Mouse (Mus musculus) spleen, adult 12 weeks (tissue): Measurements from ENCODE around the gene Slc12a1.

Source experiments
- DNase-seq: peaks from one replicate; pipeline ENCODE4 v3.0.0; 2022; ENCODE audit warnings: low spot score

Gene Slc12a1

GRCm38 (mm10) chr2:125254630-125255029 lies 102.3 kb downstream of the Slc12a1 start:
- no peak for DNase-seq

GRCm38 (mm10) chr2:125255886-125256285 lies 103.6 kb downstream of the Slc12a1 start:
- DNase-seq = no peak

- DNase-seq = no peak
Measured at GRCm38 (mm10) chr2:125259230-125260120, 107.2 kb downstream of the Slc12a1 start.

- DNase-seq = no peak
Measured at GRCm38 (mm10) chr2:125260326-125260725, 108.0 kb downstream of the Slc12a1 start.

- no peak for DNase-seq
Measured at GRCm38 (mm10) chr2:125263056-125263455, 110.8 kb downstream of the Slc12a1 start.

GRCm38 (mm10) chr2:125263753-125264152 lies 111.4 kb downstream of the Slc12a1 start:
- DNase-seq = no peak

- no peak for DNase-seq
Measured at GRCm38 (mm10) chr2:125268876-125269275, 116.6 kb downstream of the Slc12a1 start.

GRCm38 (mm10) chr2:125275617-125276016 lies 123.3 kb downstream of the Slc12a1 start:
- DNase-seq = no peak

GRCm38 (mm10) chr2:125276692-125277091 lies 124.4 kb downstream of the Slc12a1 start:
- no peak for DNase-seq

- no peak for DNase-seq
Measured at GRCm38 (mm10) chr2:125278474-125278873, 126.2 kb downstream of the Slc12a1 start.
